Comparison of ENCODE assay signal across 14 mouse cellular contexts in genomic region chrX:56683521-56683920, GRCm38 (mm10). TPM values are rescaled to one million over a fixed set of nuclear protein-coding genes. Genes with fewer than 3 reads are reported as not detected.
DNase-seq lines count a peak whose midpoint lies in the region; ATAC-seq and TF ChIP-seq lines count a peak whose summit lies in the region.
"Had no signal": no experiment of that assay in that cellular context is flagged by ENCODE, and none has a peak within 500 bp of the region (broad histone marks: within the 10 kb centered on the region; RNA-seq: fewer than 3 reads in every experiment).

No protein-coding gene starts in this region.

- no peak overlapping the region for H3K4me2 ChIP-seq in kidney, embryonic 14.5 days (replicated peaks; ENCODE audit: low read depth, low read length)
- H3K4me2 ChIP-seq in lung, embryonic 15.5 days: no peak overlapping the region
- no peak overlapping the region for H3K4me2 ChIP-seq in heart, embryonic 15.5 days
- H3K4me2 ChIP-seq in lung, postnatal 0 days (replicated peaks; ENCODE audit: low read depth, low read length): no peak overlapping the region
- H3K4me2 ChIP-seq: embryonic facial prominence, embryonic 12.5 days; hindbrain, embryonic 12.5 days had no signal

- peak; percentile 32 for DNase-seq in kidney, adult 18-20 months
- DNase-seq in lung, adult 2 months: no peak
- DNase-seq in lung, postnatal 0 days (ENCODE audit: low spot score): peak; percentile 86
- no peak for DNase-seq in embryo, embryonic 9.5 days (ENCODE audit: extremely low spot score)
- DNase-seq in testis, postnatal 14 days (ENCODE audit: low spot score): no peak
- DNase-seq: cerebellum, adult 9-11 months had no signal

- no peak for TF ChIP-seq CTCF in lung, adult 2 months (IDR thresholded peaks at IDR 0.05; ENCODE audit: insufficient read depth, low read length)
- TF ChIP-seq CTCF in lung, postnatal 0 days (IDR thresholded peaks at IDR 0.05): no peak

- ATAC-seq in kidney, embryonic 14.5 days (ENCODE audit: low FRiP score, low TSS enrichment): no peak
- ATAC-seq in lung, embryonic 15.5 days (ENCODE audit: borderline replicate concordance, extremely low read depth, low FRiP score, low TSS enrichment): peak; percentile 31; the same call in 1 of the 2 replicates
- ATAC-seq in heart, embryonic 15.5 days (replicated peaks; ENCODE audit: insufficient number of reproducible peaks, insufficient read depth, low FRiP score, low read depth): no peak
- ATAC-seq in lung, postnatal 0 days: peak; percentile 44

- TF ChIP-seq EP300 in lung, postnatal 0 days (IDR thresholded peaks at IDR 0.05): no peak

- TF ChIP-seq POLR2A in lung, adult 2 months (IDR thresholded peaks at IDR 0.05; ENCODE audit: borderline replicate concordance, extremely low read depth, low read depth, low read length): no peak

- 88% methylated on average over 10 of the region's 10 CpGs for WGBS in kidney, embryonic 14.5 days
- 56% methylated on average over 10 of the region's 10 CpGs for WGBS in lung, embryonic 15.5 days
- 68% methylated on average over 10 of the region's 10 CpGs for WGBS in lung, adult 2 months
- 64% methylated on average over 10 of the region's 10 CpGs for WGBS in heart, embryonic 15.5 days
- 43% methylated on average over 10 of the region's 10 CpGs for WGBS in lung, postnatal 0 days

- H3K4me1 ChIP-seq in kidney, embryonic 14.5 days (ENCODE audit: control insufficient read depth, insufficient read depth, low read length): no peaks in the 10 kb centered on the region
- no peaks in the 10 kb centered on the region for H3K4me1 ChIP-seq in lung, embryonic 15.5 days
- no peaks in the 10 kb centered on the region for H3K4me1 ChIP-seq in lung, adult 2 months (ENCODE audit: control insufficient read depth, insufficient read depth, low read length)
- H3K4me1 ChIP-seq in heart, embryonic 15.5 days (replicated peaks): peaks cover 3% of the 10 kb centered on the region; the same call in 1 of the 2 replicates
- no peaks in the 10 kb centered on the region for H3K4me1 ChIP-seq in lung, postnatal 0 days (ENCODE audit: insufficient read depth, low read depth, low read length)
- H3K4me1 ChIP-seq: embryonic facial prominence, embryonic 12.5 days; hindbrain, embryonic 12.5 days; limb, embryonic 10.5 days; midbrain, embryonic 10.5 days had no signal

- no peaks in the 10 kb centered on the region for H3K27me3 ChIP-seq in kidney, embryonic 14.5 days (ENCODE audit: control insufficient read depth, insufficient read depth, low read length)
- no peaks in the 10 kb centered on the region for H3K27me3 ChIP-seq in lung, embryonic 15.5 days
- no peaks in the 10 kb centered on the region for H3K27me3 ChIP-seq in heart, embryonic 15.5 days
- no peaks in the 10 kb centered on the region for H3K27me3 ChIP-seq in lung, postnatal 0 days (replicated peaks; ENCODE audit: insufficient read depth, low read length)
- H3K27me3 ChIP-seq: embryonic facial prominence, embryonic 12.5 days; hindbrain, embryonic 12.5 days had no signal

- H3K27ac ChIP-seq in kidney, embryonic 14.5 days (ENCODE audit: low read depth, low read length): no peak overlapping the region
- H3K27ac ChIP-seq in lung, embryonic 15.5 days: 0 out of 2 replicates have a peak overlapping the region, but pooled peaks have one; percentile 24
- 0 out of 2 replicates have a peak overlapping the region, but pooled peaks have one; percentile 31 for H3K27ac ChIP-seq in heart, embryonic 15.5 days
- H3K27ac ChIP-seq in lung, postnatal 0 days (ENCODE audit: low read length): no peak overlapping the region
- H3K27ac ChIP-seq: embryonic facial prominence, embryonic 12.5 days; hindbrain, embryonic 12.5 days; limb, embryonic 10.5 days; liver, embryonic 14.5 days; midbrain, embryonic 10.5 days had no signal

- no peak overlapping the region for H3K4me3 ChIP-seq in kidney, embryonic 14.5 days (ENCODE audit: low read length)
- no peak overlapping the region for H3K4me3 ChIP-seq in lung, embryonic 15.5 days
- H3K4me3 ChIP-seq in lung, adult 2 months (replicated peaks; ENCODE audit: extremely low read depth, low read depth, low read length): no peak overlapping the region
- H3K4me3 ChIP-seq in heart, embryonic 15.5 days: no peak overlapping the region
- H3K4me3 ChIP-seq in lung, postnatal 0 days (ENCODE audit: low read depth, low read length): no peak overlapping the region
- H3K4me3 ChIP-seq: embryonic facial prominence, embryonic 12.5 days; hindbrain, embryonic 12.5 days; limb, embryonic 10.5 days; midbrain, embryonic 10.5 days had no signal

- no peak overlapping the region for H3K9ac ChIP-seq in kidney, embryonic 14.5 days (ENCODE audit: low read depth, low read length)
- H3K9ac ChIP-seq in lung, embryonic 15.5 days: no peak overlapping the region
- no peak overlapping the region for H3K9ac ChIP-seq in heart, embryonic 15.5 days
- H3K9ac ChIP-seq in lung, postnatal 0 days (replicated peaks; ENCODE audit: low read depth): no peak overlapping the region
- H3K9ac ChIP-seq: embryonic facial prominence, embryonic 12.5 days; hindbrain, embryonic 12.5 days; liver, embryonic 14.5 days had no signal

- no peaks in the 10 kb centered on the region for H3K36me3 ChIP-seq in kidney, embryonic 14.5 days (ENCODE audit: control insufficient read depth, insufficient read depth, low read length)
- H3K36me3 ChIP-seq in lung, embryonic 15.5 days: no peaks in the 10 kb centered on the region
- H3K36me3 ChIP-seq in heart, embryonic 15.5 days: no peaks in the 10 kb centered on the region
- H3K36me3 ChIP-seq in lung, postnatal 0 days (ENCODE audit: insufficient read depth, low read length): no peaks in the 10 kb centered on the region
- H3K36me3 ChIP-seq: embryonic facial prominence, embryonic 12.5 days; hindbrain, embryonic 12.5 days; limb, embryonic 10.5 days; midbrain, embryonic 10.5 days had no signal

- H3K9me3 ChIP-seq in kidney, embryonic 14.5 days (ENCODE audit: control insufficient read depth, low read length): no peaks in the 10 kb centered on the region
- H3K9me3 ChIP-seq in lung, embryonic 15.5 days: no peaks in the 10 kb centered on the region
- H3K9me3 ChIP-seq in heart, embryonic 15.5 days (replicated peaks): no peaks in the 10 kb centered on the region
- H3K9me3 ChIP-seq in lung, postnatal 0 days (ENCODE audit: low read length): no peaks in the 10 kb centered on the region
- H3K9me3 ChIP-seq: embryonic facial prominence, embryonic 12.5 days; hindbrain, embryonic 12.5 days; limb, embryonic 10.5 days; midbrain, embryonic 10.5 days had no signal

RNA-seq across cellular contexts. Expression of gene Fhl1, which starts 48.1 kb away (rescaled TPM):
- 47.4 and 60.3 TPM in 2 replicates for polyA plus RNA-seq in kidney, embryonic 14.5 days (2014; fragmentation: Nextera tagmentation; extraction: Ambion mirVana)
- polyA plus RNA-seq in lung, embryonic 15.5 days (2015; fragmentation: Nextera tagmentation; extraction: Ambion mirVana): 366 and 418 TPM in 2 replicates
- 559 and 762 TPM in 2 replicates for polyA plus RNA-seq in lung, adult 2 months (2012; rRNA removed)
- 189 and 203 TPM in 2 replicates for polyA plus RNA-seq in heart, embryonic 15.5 days (2015; fragmentation: Nextera tagmentation; extraction: Ambion mirVana)
- 982 and 1,058 TPM in 2 replicates for polyA plus RNA-seq in lung, postnatal 0 days (2015; fragmentation: Nextera tagmentation; extraction: Ambion mirVana)

Comparison
In these comparisons a context has a peak if more than half of its experiments do, and no peak if none do; other contexts are left out.
1. DNase-seq: peak in kidney, adult 18-20 months (single experiment) and lung, postnatal 0 days (single experiment); none in lung, adult 2 months (single experiment), embryo, embryonic 9.5 days (single experiment) and testis, postnatal 14 days (single experiment).
2. H3K27ac ChIP-seq: peak in lung, embryonic 15.5 days (single experiment) and heart, embryonic 15.5 days (single experiment); none in kidney, embryonic 14.5 days (single experiment) and lung, postnatal 0 days (single experiment).
3. ATAC-seq: peak in lung, embryonic 15.5 days (single experiment) and lung, postnatal 0 days (single experiment); none in kidney, embryonic 14.5 days (single experiment) and heart, embryonic 15.5 days (single experiment).